Mouse (Mus musculus) cerebellum, adult 2 months (tissue): ENCODE results near the gene Alox12e. TPM values are rescaled to one million over a fixed set of nuclear protein-coding genes. Genes with fewer than 3 reads are reported as not detected.

Source experiments
- DNase-seq, 2 experiments: peaks; one replicate each; pipeline ENCODE4 v3.0.0; 2021
- H3K27ac ChIP-seq: fragments of 200-500 bp; 2 replicates; pipeline ENCODE4 v1.5.1; 2012; ENCODE audit warnings: low read length, control low read depth, inconsistent platforms; ENCODE audit not compliant: insufficient read depth
- H3K27me3 ChIP-seq: fragments of 200-500 bp; 2 replicates; pipeline ENCODE4 v1.6.1; 2012; ENCODE audit warnings: inconsistent platforms, mild to moderate bottlenecking, low read length, moderate library complexity; ENCODE audit not compliant: control insufficient read depth, insufficient read depth
- H3K4me1 ChIP-seq: fragments of 200-500 bp; 2 replicates; pipeline ENCODE4 v1.6.1; 2011; ENCODE audit warnings: low read length; ENCODE audit not compliant: control insufficient read depth, insufficient read depth
- H3K4me3 ChIP-seq: fragments of 200-500 bp; replicated peaks from 2 replicates; pipeline ENCODE3; 2011; ENCODE audit warnings: mild to moderate bottlenecking, low read depth, low read length, control low read depth; ENCODE audit not compliant: insufficient read depth
- CTCF ChIP-seq: fragments of 200-500 bp; IDR thresholded peaks from 2 replicates; pipeline ENCODE4 v1.5.1; 2011; ENCODE audit warnings: low read depth, mild to moderate bottlenecking, control low read depth, low read length, moderate library complexity, borderline replicate concordance; ENCODE audit not compliant: insufficient read depth
- POLR2A ChIP-seq: fragments of 200-500 bp; IDR thresholded peaks from 2 replicates; pipeline ENCODE4 v1.6.1; 2011; ENCODE audit warnings: low read length, control low read depth, borderline replicate concordance; ENCODE audit not compliant: insufficient read depth
- WGBS: fragments of 180-500 bp; shearing (Covaris S2); methylation state at CpG from one replicate; pipeline ENCODE4 v1.1.7; 2018; 5-methylcytosine and 5-hydroxymethylcytosine counted together
- polyA plus RNA-seq: library from polyadenylated mRNA; depleted of rRNA; stranded (reverse); fragments of >200 nt; gene quantifications from 2 replicates; pipeline ENCODE4 v1.2.3, GENCODE M21; 2012; rRNA removed

The Alox12e gene
- polyA plus RNA-seq, 1 experiment: not detected

- DNase-seq: no peak
- Histone ChIP-seq H3K27me3 (no peaks in the 10 kb centered on the region), H3K27ac (no peak overlapping the region), H3K4me3 (no peak overlapping the region), H3K4me1 (no peaks in the 10 kb centered on the region)
- WGBS: 74% methylated on average over 3 of the region's 3 CpGs
- TF ChIP-seq CTCF (no peak), POLR2A (no peak)
These were observed 42.0 kb downstream of the Alox12e start for GRCm38 (mm10) chr11:70280441-70280840.

- H3K27me3 ChIP-seq: no peaks in the 10 kb centered on the region
- TF ChIP-seq POLR2A (no peak), CTCF (no peak)
- DNase-seq: no peak
- no peak overlapping the region for H3K4me3 ChIP-seq
- WGBS: 19% methylated on average over 3 of the region's 3 CpGs
- H3K4me1 ChIP-seq: no peaks in the 10 kb centered on the region
- no peak overlapping the region for H3K27ac ChIP-seq
These were observed 43.5 kb downstream of the Alox12e start for GRCm38 (mm10) chr11:70278961-70279360.

DNA sequence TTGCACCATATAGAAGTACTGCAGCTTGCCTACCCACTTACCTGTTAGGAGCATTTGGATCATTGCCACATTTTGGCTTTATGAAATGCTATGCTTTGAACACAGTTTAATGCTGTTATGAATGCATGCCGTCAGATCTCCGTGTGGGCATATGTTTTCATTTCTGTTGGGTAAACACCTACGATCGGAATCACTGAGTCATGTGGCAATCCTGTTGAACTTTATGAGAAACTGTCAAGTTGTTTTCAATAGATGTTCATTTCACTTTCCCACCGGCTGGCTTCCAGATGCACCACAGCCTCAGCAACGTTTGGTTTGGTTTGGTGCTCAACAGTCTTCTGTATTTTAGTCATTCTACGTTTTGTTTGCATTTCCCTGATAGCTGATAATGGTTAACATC, 50.8 kb downstream of the Alox12e start:
- TF ChIP-seq CTCF: no peak
- TF ChIP-seq POLR2A: no peak
- no peaks in the 10 kb centered on the region for H3K27me3 ChIP-seq
- H3K27ac ChIP-seq: no peak overlapping the region
- H3K4me3 ChIP-seq: no peak overlapping the region
- 86% methylated on average over 7 of the region's 7 CpGs for WGBS
- H3K4me1 ChIP-seq: 0 out of 2 replicates have a peak, but pooled peaks cover 3% of the 10 kb centered on the region
- no peak for DNase-seq

- TF ChIP-seq POLR2A: no peak
- TF ChIP-seq CTCF: no peak
- Histone ChIP-seq H3K27me3 (no peaks in the 10 kb centered on the region), H3K4me3 (no peak overlapping the region), H3K4me1 (peaks cover 10% of the 10 kb centered on the region), H3K27ac (no peak overlapping the region)
- peak in 1 of 2 experiments; percentile 55 for DNase-seq
- 12% methylated on average over 1 of the region's 1 CpGs for WGBS
These were observed 56.0 kb downstream of the Alox12e start for GRCm38 (mm10) chr11:70266405-70266804.

- no peak overlapping the region for H3K4me3 ChIP-seq
- no peak for DNase-seq
- no peaks in the 10 kb centered on the region for H3K27me3 ChIP-seq
- WGBS: 41% methylated on average over 4 of the region's 4 CpGs
- H3K27ac ChIP-seq: no peak overlapping the region
- TF ChIP-seq CTCF (no peak), POLR2A (no peak)
- H3K4me1 ChIP-seq: peaks cover 10% of the 10 kb centered on the region
These were observed 56.6 kb downstream of the Alox12e start for GRCm38 (mm10) chr11:70265819-70266218.

Other genes with a start within 250 kb of the Alox12e start
- 0.11 and 0.17 TPM in 2 replicates for gene Asgr2, start 230.0 kb downstream of the Alox12e start, polyA plus RNA-seq
- 2.4 and 2.5 TPM in 2 replicates for gene Mgl2, start 192.3 kb downstream of the Alox12e start, polyA plus RNA-seq
- 1.2 and 1.4 TPM in 2 replicates for gene Clec10a, start 166.4 kb downstream of the Alox12e start, polyA plus RNA-seq
- 209 and 244 TPM in 2 replicates for gene Slc16a11, start 109.9 kb downstream of the Alox12e start, polyA plus RNA-seq
- gene Slc16a13, start 101.6 kb downstream of the Alox12e start, polyA plus RNA-seq: 8.8 and 11.3 TPM in 2 replicates
- 1.1 and 1.4 TPM in 2 replicates for gene Bcl6b, start 92.8 kb downstream of the Alox12e start, polyA plus RNA-seq
- gene 0610010K14Rik, start 84.7 kb downstream of the Alox12e start, polyA plus RNA-seq: 94.0 and 96.5 TPM in 2 replicates
- gene Gm21988, start 82.8 kb downstream of the Alox12e start, polyA plus RNA-seq: 9.7 and 10.3 TPM in 2 replicates
- 359 TPM in 2 replicates for gene Rnasek, start 82.8 kb downstream of the Alox12e start, polyA plus RNA-seq
- 1.1 and 1.2 TPM in 2 replicates for gene Alox12, start 67.3 kb downstream of the Alox12e start, polyA plus RNA-seq
- gene Alox15, start 29.4 kb upstream of the Alox12e start, polyA plus RNA-seq: 0.05 TPM in 1 of 2 replicates, not detected in the other
- 18.3 and 20.1 TPM in 2 replicates for gene Pelp1, start 87.4 kb upstream of the Alox12e start, polyA plus RNA-seq
- gene Arrb2, start 110.0 kb upstream of the Alox12e start, polyA plus RNA-seq: 70.5 and 79.7 TPM in 2 replicates
- gene Med11, start 129.3 kb upstream of the Alox12e start, polyA plus RNA-seq: 20.4 and 20.5 TPM in 2 replicates
- gene Zmynd15, start 136.8 kb upstream of the Alox12e start, polyA plus RNA-seq: 0.21 and 0.25 TPM in 2 replicates
- 1.8 and 2.6 TPM in 2 replicates for gene Cxcl16, start 137.4 kb upstream of the Alox12e start, polyA plus RNA-seq
- gene Tm4sf5, start 182.6 kb upstream of the Alox12e start, polyA plus RNA-seq: 0.54 TPM in 2 replicates
- 0.30 TPM in 1 of 2 replicates, not detected in the other for gene Vmo1, start 192.0 kb upstream of the Alox12e start, polyA plus RNA-seq
- gene Gltpd2, start 196.6 kb upstream of the Alox12e start, polyA plus RNA-seq: 0.11 TPM in 1 of 2 replicates, not detected in the other
- gene Psmb6, start 202.7 kb upstream of the Alox12e start, polyA plus RNA-seq: 319 TPM in 2 replicates
- gene Gm40193, start 210.3 kb upstream of the Alox12e start, polyA plus RNA-seq: not detected in 2 replicates
- 19.2 and 21.3 TPM in 2 replicates for gene Pld2, start 217.4 kb upstream of the Alox12e start, polyA plus RNA-seq
- gene Mink1, start 240.3 kb upstream of the Alox12e start, polyA plus RNA-seq: 222 and 224 TPM in 2 replicates